ENCODE assay signal across 21 mouse cellular contexts in genomic region chr14:30933351-30933750, GRCm38 (mm10). TPM values are rescaled to one million over a fixed set of nuclear protein-coding genes. Genes with fewer than 3 reads are reported as not detected.
A peak's percentile ranks its signal among the peaks of the same experiment; 100 is the strongest.
DNase-seq lines count a peak whose midpoint lies in the region.
"Had no signal": no experiment of that assay in that cellular context is flagged by ENCODE, and none has a peak within 500 bp of the region (broad histone marks: within the 10 kb centered on the region; RNA-seq: fewer than 3 reads in every experiment).

No protein-coding gene starts in this region.

- peak; percentile 38 for DNase-seq in NIH3T3 (ENCODE audit: low read depth)
- peak; percentile 60 for DNase-seq in adrenal gland, adult 8-10 months
- DNase-seq in adrenal gland, postnatal 25 days: peak; percentile 24
- no peak for DNase-seq in Muller cell, postnatal 12 days (ENCODE audit: inconsistent ontology term)
- DNase-seq in spleen, postnatal 10 days (ENCODE audit: low spot score in 2 of 2): no peak
- no peak for DNase-seq in c-Kit-positive CD71-positive TER-119-positive erythroid progenitor cells, embryonic 14.5 days (ENCODE audit: low spot score)
- DNase-seq: B cell, adult 2 months; cerebellum, adult 11-12 months; cerebellum, adult 8-10 months; cerebellum, postnatal 10 days; cerebellum, postnatal 36 days; embryo, embryonic 11 days; gastrocnemius, postnatal 10 days; gastrocnemius, postnatal 36 days; heart, postnatal 36 days; kidney, adult 11 months; kidney, adult 8-10 months had no signal

RNA-seq across cellular contexts. Expression of gene Itih1, which starts 9.7 kb away (rescaled TPM):
- under 1 TPM in 3 of 4 experiments, not detected in 1; 0.09 to 0.51 (median 0.17) TPM for total RNA-seq in adrenal gland, adult 8-10 months (2022)
- total RNA-seq in adrenal gland, postnatal 25 days (2021): 7.6 TPM in 1 of 2 replicates, not detected in the other
- total RNA-seq: adrenal gland, adult 18-20 months; CH12.LX; G1E; heart, adult 8-10 months; heart, postnatal 36 days had no signal

RNA-seq across cellular contexts. Expression of gene Itih3, which starts 9.8 kb away (rescaled TPM):
- 1 to 10 TPM in 1 of 4 experiments, under 1 TPM in 3; 0.38 to 1.0 (median 0.59) TPM for total RNA-seq in adrenal gland, adult 8-10 months (2022)
- 0.30 and 5.2 TPM in 2 replicates for total RNA-seq in adrenal gland, postnatal 25 days (2021)
- total RNA-seq: CH12.LX, G1E had no signal

RNA-seq across cellular contexts. Expression of gene Nek4, which starts 17.8 kb away (rescaled TPM):
- total RNA-seq in adrenal gland, adult 8-10 months (2022): 10 to 100 TPM; 13.4 to 17.9 (median 13.8) TPM
- total RNA-seq in adrenal gland, postnatal 25 days (2021): 14.3 and 14.8 TPM in 2 replicates

RNA-seq across cellular contexts. Expression of gene Itih4, which starts 47.1 kb away (rescaled TPM):
- 1 to 10 TPM in 3 of 4 experiments, under 1 TPM in 1; 0.65 to 4.7 (median 2.9) TPM for total RNA-seq in adrenal gland, adult 8-10 months (2022)
- total RNA-seq in adrenal gland, postnatal 25 days (2021): 0.46 and 17.5 TPM in 2 replicates
- total RNA-seq: CH12.LX had no signal

RNA-seq across cellular contexts. Expression of gene Mustn1, which starts 54.4 kb away (rescaled TPM):
- total RNA-seq in adrenal gland, adult 8-10 months (2022): 1 to 10 TPM; 1.7 to 2.9 (median 2.7) TPM
- total RNA-seq in adrenal gland, postnatal 25 days (2021): 2.5 and 3.3 TPM in 2 replicates

Comparison
In these comparisons a context has a peak if more than half of its experiments do, and no peak if none do; other contexts are left out.
1. DNase-seq: peak in NIH3T3 (single experiment), adrenal gland, adult 8-10 months (single experiment) and adrenal gland, postnatal 25 days (single experiment); none in Muller cell, postnatal 12 days (single experiment), spleen, postnatal 10 days (0 of 2) and c-Kit-positive CD71-positive TER-119-positive erythroid progenitor cells, embryonic 14.5 days (single experiment).